Mouse (Mus musculus): ENCODE data around the gene Fam240b. TPM values are rescaled to one million over a fixed set of nuclear protein-coding genes. Genes with fewer than 3 reads are reported as not detected.

The Fam240b gene
- total and polyA plus RNA-seq, 2 experiments = not detected

GRCm38 (mm10) chr13:64502833-64503232, 5.2 kb upstream of the Fam240b start:
- DNase-seq (ENCODE audit: extremely low read depth, low read depth, low spot score) = no peak
- Histone ChIP-seq H3K27ac (replicated peaks; ENCODE audit: insufficient read depth, low read depth, low read length) (no peak overlapping the region), H3K4me1 (ENCODE audit: control insufficient read depth, insufficient read depth, low read length) (no peaks in the 10 kb centered on the region), H3K9ac (ENCODE audit: low read depth, low read length) (no peak overlapping the region), H3K4me3 (ENCODE audit: insufficient read depth, low read depth, low read length) (no peak overlapping the region), H3K36me3 (ENCODE audit: control insufficient read depth, insufficient read depth, low read length) (no peaks in the 10 kb centered on the region), H3K27me3 (ENCODE audit: control insufficient read depth, insufficient read depth, low read length) (no peaks in the 10 kb centered on the region), H3K79me2 (ENCODE audit: control insufficient read depth, insufficient read depth, low read length) (no peaks in the 10 kb centered on the region)
- TF ChIP-seq CTCF (IDR thresholded peaks at IDR 0.05; ENCODE audit: low read depth, low read length) (no peak), POLR2A (IDR thresholded peaks at IDR 0.05; ENCODE audit: extremely low read depth, insufficient read depth, low read length) (no peak)
- WGBS = 88% methylated on average over 3 of the region's 3 CpGs

- Histone ChIP-seq H3K4me1 (ENCODE audit: control insufficient read depth, insufficient read depth, low read length) (no peaks in the 10 kb centered on the region), H3K36me3 (ENCODE audit: control insufficient read depth, insufficient read depth, low read length) (no peaks in the 10 kb centered on the region), H3K9ac (ENCODE audit: low read depth, low read length) (no peak overlapping the region), H3K27me3 (ENCODE audit: control insufficient read depth, insufficient read depth, low read length) (no peaks in the 10 kb centered on the region), H3K27ac (replicated peaks; ENCODE audit: insufficient read depth, low read depth, low read length) (no peak overlapping the region), H3K4me3 (ENCODE audit: insufficient read depth, low read depth, low read length) (no peak overlapping the region), H3K79me2 (ENCODE audit: control insufficient read depth, insufficient read depth, low read length) (no peaks in the 10 kb centered on the region)
- TF ChIP-seq CTCF (IDR thresholded peaks at IDR 0.05; ENCODE audit: low read depth, low read length) = no peak
- no peak for TF ChIP-seq POLR2A (IDR thresholded peaks at IDR 0.05; ENCODE audit: extremely low read depth, insufficient read depth, low read length)
- 80% methylated on average over 5 of the region's 5 CpGs for WGBS
- DNase-seq (ENCODE audit: extremely low read depth, low read depth, low spot score) = no peak
These were observed 4.0 kb downstream of the Fam240b start for GRCm38 (mm10) chr13:64493586-64493985.

- Histone ChIP-seq H3K4me3 (ENCODE audit: insufficient read depth, low read depth, low read length) (no peak overlapping the region), H3K27ac (replicated peaks; ENCODE audit: insufficient read depth, low read depth, low read length) (no peak overlapping the region), H3K4me1 (ENCODE audit: control insufficient read depth, insufficient read depth, low read length) (no peaks in the 10 kb centered on the region), H3K27me3 (ENCODE audit: control insufficient read depth, insufficient read depth, low read length) (no peaks in the 10 kb centered on the region), H3K36me3 (ENCODE audit: control insufficient read depth, insufficient read depth, low read length) (no peaks in the 10 kb centered on the region), H3K9ac (ENCODE audit: low read depth, low read length) (no peak overlapping the region), H3K79me2 (ENCODE audit: control insufficient read depth, insufficient read depth, low read length) (no peaks in the 10 kb centered on the region)
- 91% methylated on average over 6 of the region's 6 CpGs for WGBS
- no peak for TF ChIP-seq POLR2A (IDR thresholded peaks at IDR 0.05; ENCODE audit: extremely low read depth, insufficient read depth, low read length)
- TF ChIP-seq CTCF (IDR thresholded peaks at IDR 0.05; ENCODE audit: low read depth, low read length) = no peak
- DNase-seq (ENCODE audit: extremely low read depth, low read depth, low spot score) = no peak
These were observed 7.7 kb downstream of the Fam240b start for GRCm38 (mm10) chr13:64489886-64490285.

DNA sequence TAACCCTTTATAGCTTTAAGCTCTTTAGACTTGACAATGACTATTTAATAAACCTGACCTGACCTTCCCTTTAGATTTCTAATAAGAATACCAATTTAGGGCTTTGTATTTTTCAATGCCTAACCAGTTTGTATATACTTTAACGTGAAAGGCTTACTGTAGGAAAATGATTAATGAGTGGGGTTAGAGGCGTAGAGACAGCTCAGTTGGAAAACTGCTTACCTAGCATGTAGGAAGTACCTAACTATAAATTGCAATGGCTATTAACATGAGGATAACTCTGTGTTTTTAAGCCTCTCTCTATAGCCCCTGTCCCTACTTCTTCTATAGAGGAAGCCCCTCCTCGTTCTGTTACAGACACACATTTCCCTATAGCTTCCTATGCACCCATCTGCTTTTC, 17.6 kb downstream of the Fam240b start:
- no peak overlapping the region for H3K9ac ChIP-seq (ENCODE audit: low read depth, low read length)
- no peaks in the 10 kb centered on the region for H3K79me2 ChIP-seq (ENCODE audit: control insufficient read depth, insufficient read depth, low read length)
- H3K27me3 ChIP-seq (ENCODE audit: control insufficient read depth, insufficient read depth, low read length) = no peaks in the 10 kb centered on the region
- TF ChIP-seq CTCF (IDR thresholded peaks at IDR 0.05; ENCODE audit: low read depth, low read length) = no peak
- no peak for TF ChIP-seq POLR2A (IDR thresholded peaks at IDR 0.05; ENCODE audit: extremely low read depth, insufficient read depth, low read length)
- H3K27ac ChIP-seq (replicated peaks; ENCODE audit: insufficient read depth, low read depth, low read length) = no peak overlapping the region
- H3K36me3 ChIP-seq (ENCODE audit: control insufficient read depth, insufficient read depth, low read length) = no peaks in the 10 kb centered on the region
- WGBS = 69% methylated on average over 3 of the region's 3 CpGs
- H3K4me1 ChIP-seq (ENCODE audit: control insufficient read depth, insufficient read depth, low read length) = no peaks in the 10 kb centered on the region
- H3K4me3 ChIP-seq (ENCODE audit: insufficient read depth, low read depth, low read length) = no peak overlapping the region
- no peak for DNase-seq (ENCODE audit: extremely low read depth, low read depth, low spot score)

DNA sequence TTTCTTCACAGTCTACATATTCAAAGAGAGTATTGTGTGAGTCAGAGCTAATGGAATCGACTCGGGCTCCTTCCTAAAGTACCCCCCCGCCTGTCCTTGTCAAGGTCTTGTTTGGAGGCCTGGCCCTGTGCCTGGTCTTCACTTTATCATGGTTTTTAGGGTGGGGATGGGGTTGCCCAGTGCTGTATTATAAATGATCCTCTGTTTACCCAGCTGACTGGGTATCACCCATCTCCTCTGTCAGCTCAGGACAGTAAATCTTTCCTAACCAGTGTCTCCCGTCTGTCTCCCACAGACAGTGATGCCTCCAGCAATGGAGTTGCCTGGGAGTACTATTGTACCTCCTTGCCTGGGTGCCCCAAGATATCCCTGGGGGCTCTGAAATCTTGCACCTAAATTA, 19.6 kb downstream of the Fam240b start:
- no peak overlapping the region for H3K9ac ChIP-seq (ENCODE audit: low read depth, low read length)
- no peak overlapping the region for H3K27ac ChIP-seq (replicated peaks; ENCODE audit: insufficient read depth, low read depth, low read length)
- no peaks in the 10 kb centered on the region for H3K79me2 ChIP-seq (ENCODE audit: control insufficient read depth, insufficient read depth, low read length)
- H3K27me3 ChIP-seq (ENCODE audit: control insufficient read depth, insufficient read depth, low read length) = no peaks in the 10 kb centered on the region
- no peaks in the 10 kb centered on the region for H3K4me1 ChIP-seq (ENCODE audit: control insufficient read depth, insufficient read depth, low read length)
- 78% methylated on average over 4 of the region's 4 CpGs for WGBS
- no peaks in the 10 kb centered on the region for H3K36me3 ChIP-seq (ENCODE audit: control insufficient read depth, insufficient read depth, low read length)
- TF ChIP-seq CTCF (IDR thresholded peaks at IDR 0.05; ENCODE audit: low read depth, low read length) (no peak), POLR2A (IDR thresholded peaks at IDR 0.05; ENCODE audit: extremely low read depth, insufficient read depth, low read length) (no peak)
- no peak overlapping the region for H3K4me3 ChIP-seq (ENCODE audit: insufficient read depth, low read depth, low read length)
- DNase-seq (ENCODE audit: extremely low read depth, low read depth, low spot score) = no peak

GRCm38 (mm10) chr13:64467886-64468285, 29.7 kb downstream of the Fam240b start:
- no peaks in the 10 kb centered on the region for H3K79me2 ChIP-seq (ENCODE audit: control insufficient read depth, insufficient read depth, low read length)
- H3K27me3 ChIP-seq (ENCODE audit: control insufficient read depth, insufficient read depth, low read length) = no peaks in the 10 kb centered on the region
- H3K36me3 ChIP-seq (ENCODE audit: control insufficient read depth, insufficient read depth, low read length) = no peaks in the 10 kb centered on the region
- H3K4me1 ChIP-seq (ENCODE audit: control insufficient read depth, insufficient read depth, low read length) = no peaks in the 10 kb centered on the region
- no peak overlapping the region for H3K4me3 ChIP-seq (ENCODE audit: insufficient read depth, low read depth, low read length)
- 36% methylated on average over 6 of the region's 6 CpGs for WGBS
- H3K9ac ChIP-seq (ENCODE audit: low read depth, low read length) = no peak overlapping the region
- no peak overlapping the region for H3K27ac ChIP-seq (replicated peaks; ENCODE audit: insufficient read depth, low read depth, low read length)
- no peak for TF ChIP-seq POLR2A (IDR thresholded peaks at IDR 0.05; ENCODE audit: extremely low read depth, insufficient read depth, low read length)
- no peak for TF ChIP-seq CTCF (IDR thresholded peaks at IDR 0.05; ENCODE audit: low read depth, low read length)
- DNase-seq (ENCODE audit: extremely low read depth, low read depth, low spot score) = peak; percentile 1
